Mouse (Mus musculus): ENCODE measurements around the gene Gtf3c2.

The Gtf3c2 gene

DNA sequence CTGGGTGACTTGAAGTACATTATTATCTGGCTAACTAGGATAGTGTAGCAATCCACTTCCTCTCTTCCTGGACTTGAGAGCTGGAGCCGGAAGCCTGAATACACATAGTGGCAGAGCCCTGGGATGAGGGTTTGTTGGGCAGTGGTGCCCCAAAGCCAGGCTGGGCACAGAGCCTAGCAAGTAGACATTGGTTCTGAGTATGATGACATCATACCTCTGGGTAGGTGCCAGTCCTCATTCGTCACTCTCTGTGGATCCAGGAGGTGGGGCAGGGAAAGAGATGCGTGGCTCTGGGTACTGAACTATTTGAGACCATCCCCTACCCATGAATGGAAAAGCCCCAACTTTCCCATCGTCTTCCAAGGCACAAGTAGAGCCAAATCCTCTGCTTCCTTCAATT is 30.2 kb downstream of the Gtf3c2 start:
- DNase-seq (ENCODE audit: low read depth, low spot score), result no peak

DNA sequence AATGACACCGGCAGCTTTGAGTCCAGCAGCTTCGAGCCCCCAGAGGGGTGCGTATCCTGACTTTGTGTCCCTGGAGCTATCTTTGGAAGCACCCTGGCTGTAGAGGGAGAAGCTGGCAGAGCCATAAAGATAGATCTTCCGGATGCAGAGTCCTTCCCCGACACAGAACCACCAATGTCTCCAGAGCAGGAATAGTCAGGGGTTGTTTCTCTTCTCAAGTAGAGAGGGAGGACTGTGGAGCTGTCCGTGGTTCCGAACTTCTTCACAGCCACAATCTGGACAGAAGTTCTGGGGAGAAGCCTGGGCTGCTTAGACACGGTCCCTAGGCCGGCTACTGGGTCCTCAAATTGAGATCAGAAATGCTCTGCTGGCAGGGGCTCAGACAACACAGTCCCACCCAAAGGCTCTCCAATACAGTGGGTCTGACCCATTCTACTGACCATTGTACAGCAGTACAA is 40.9 kb downstream of the Gtf3c2 start:
- no peak for DNase-seq (ENCODE audit: low read depth, low spot score)

DNA sequence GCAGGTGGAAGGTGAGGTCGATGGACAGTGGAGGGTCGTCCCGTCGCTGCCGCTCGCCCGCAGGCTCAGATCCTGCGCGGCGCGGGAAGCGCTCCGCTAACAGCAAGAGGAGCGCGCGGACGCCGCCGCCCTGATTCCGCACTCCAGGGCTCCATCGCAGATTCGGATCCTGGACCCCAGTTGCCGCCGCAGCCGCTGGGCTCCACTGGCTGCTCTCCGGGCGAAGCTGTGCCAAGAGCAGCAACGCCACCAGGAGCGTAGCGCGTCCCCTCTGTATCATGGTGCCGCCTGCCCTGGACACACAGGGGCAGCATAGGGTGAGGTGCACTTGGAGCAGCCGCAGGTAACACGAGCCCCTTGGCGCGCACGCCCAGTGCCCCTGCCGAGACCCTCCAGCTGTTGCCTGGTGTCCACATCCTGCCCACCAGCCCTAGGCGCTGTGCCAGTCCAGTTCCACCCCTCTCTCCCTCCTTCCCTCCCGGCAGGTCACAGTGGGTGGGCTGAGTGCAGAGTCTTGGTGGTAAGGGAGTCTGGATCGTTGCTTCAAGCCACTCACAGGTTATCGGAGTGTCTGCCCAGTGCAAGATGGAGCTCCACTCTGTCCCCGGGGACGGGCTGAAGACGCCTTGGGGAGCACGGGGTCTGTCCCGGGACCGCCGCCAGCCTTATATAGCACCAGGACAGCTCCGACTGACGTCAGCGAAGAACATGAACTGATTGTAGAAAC is 41.5 kb downstream of the Gtf3c2 start, which contains the start of gene Ucn:
Ucn (minus strand) TSS at position 589 of the 727 bp plus-strand sequence.
- DNase-seq (ENCODE audit: low read depth, low spot score), result no peak

DNA sequence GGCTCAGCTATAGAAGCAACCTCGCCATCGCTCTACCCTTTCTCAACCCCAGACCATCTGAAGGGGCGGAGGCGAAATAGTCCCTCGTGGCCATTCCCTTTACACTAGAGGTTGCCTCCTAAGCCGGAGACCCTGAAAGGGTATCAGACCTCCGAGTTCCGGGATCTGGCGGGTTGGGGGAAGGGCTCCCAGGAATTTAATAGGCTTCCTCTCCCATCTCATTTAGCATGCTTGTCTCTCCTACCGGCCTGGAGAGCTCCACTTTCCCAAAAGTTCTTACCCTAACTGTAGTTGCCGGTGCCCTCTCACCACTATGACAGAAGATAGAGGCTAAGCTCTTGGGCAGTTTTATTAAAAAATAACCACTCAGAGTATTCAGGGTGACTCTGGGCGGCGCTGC is 42.3 kb downstream of the Gtf3c2 start:
- DNase-seq (ENCODE audit: low read depth, low spot score), result no peak

- DNase-seq (ENCODE audit: low read depth, low spot score), result no peak
Measured at GRCm38 (mm10) chr5:31136730-31137424, 43.1 kb downstream of the Gtf3c2 start.

GRCm38 (mm10) chr5:31126050-31126449 is 53.9 kb downstream of the Gtf3c2 start:
- DNase-seq (ENCODE audit: low read depth, low spot score), result no peak

DNA sequence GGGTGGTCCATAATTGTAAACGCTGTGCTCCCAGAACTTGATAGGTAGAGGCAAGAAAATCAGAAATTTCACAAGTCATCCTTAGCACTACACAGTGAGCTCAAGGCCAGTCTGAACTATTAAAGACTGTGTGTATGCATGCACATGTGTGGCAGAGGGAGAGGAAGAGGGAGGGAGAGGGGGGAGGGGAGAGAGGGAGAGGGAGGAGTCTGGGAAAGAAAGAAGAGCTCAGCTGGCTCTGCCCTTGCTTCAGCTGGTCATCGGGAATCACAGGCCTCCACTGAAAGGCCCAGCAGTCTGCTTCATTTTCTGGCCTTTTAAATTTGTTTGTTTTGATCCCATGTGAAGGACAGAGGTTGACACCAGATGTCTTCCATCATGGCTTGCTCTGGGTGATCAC is 56.5 kb downstream of the Gtf3c2 start:
- no peak for DNase-seq (ENCODE audit: low read depth, low spot score)

DNA sequence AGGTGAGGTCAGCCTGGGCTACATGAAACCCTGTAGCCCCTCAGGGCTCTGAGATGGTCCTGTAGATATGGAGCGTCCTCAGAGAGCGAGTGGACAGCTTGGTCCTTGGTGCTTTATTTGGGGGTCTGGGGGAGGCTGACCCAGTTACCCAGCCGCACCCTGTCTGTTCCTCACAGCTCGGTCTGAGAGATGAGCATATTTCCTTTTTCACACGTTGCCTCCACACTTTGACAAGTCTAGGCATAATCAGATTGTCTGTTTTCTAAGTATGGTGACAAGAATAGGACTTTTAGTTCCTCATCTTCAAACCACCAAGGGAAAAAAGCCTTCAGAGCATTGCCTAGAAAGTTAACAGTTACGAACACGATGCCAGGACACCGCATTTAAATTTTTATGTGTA is 58.8 kb downstream of the Gtf3c2 start:
- no peak for DNase-seq (ENCODE audit: low read depth, low spot score)

DNA sequence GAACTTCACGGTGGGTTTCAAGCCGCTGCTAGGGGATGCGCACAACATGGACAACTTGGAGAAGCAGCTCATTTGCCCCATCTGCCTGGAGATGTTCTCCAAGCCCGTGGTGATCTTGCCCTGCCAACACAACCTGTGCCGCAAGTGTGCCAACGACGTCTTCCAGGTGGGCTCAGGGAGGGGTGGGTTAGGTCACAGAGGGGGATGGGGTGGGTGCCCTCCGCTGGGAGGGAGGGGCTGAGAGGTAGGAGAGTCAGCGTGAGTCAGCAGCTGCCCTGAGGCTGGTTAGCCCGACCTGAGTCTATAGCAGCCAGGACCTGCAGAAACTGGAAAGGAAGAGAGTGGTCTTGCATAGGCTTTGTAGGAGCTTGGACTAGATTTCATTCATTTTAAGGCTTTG is 63.0 kb downstream of the Gtf3c2 start:
- no peak for DNase-seq (ENCODE audit: low read depth, low spot score)

- no peak for DNase-seq (ENCODE audit: low read depth, low spot score)
Measured at GRCm38 (mm10) chr5:31116354-31116753, 63.6 kb downstream of the Gtf3c2 start, which contains the start of gene Trim54. Trim54 (plus strand) TSS chr5:31116712.

GRCm38 (mm10) chr5:31110781-31111180 is 69.2 kb downstream of the Gtf3c2 start:
- DNase-seq (ENCODE audit: low read depth, low spot score), result peak; percentile 57

- no peak for DNase-seq (ENCODE audit: low read depth, low spot score)
Measured at GRCm38 (mm10) chr5:31108000-31108490, 71.9 kb downstream of the Gtf3c2 start, which contains the start of gene Slc30a3. Slc30a3 (minus strand) TSS chr5:31108237.
